Mouse (Mus musculus): Measurements from ENCODE around the gene Mastl. TPM values are rescaled to one million over a fixed set of nuclear protein-coding genes. Genes with fewer than 3 reads are reported as not detected.
A peak's percentile ranks its signal among the peaks of the same experiment; 100 is the strongest.

Mastl gene
- 0.98 and 1.4 TPM in 2 replicates for polyA plus RNA-seq (2015; fragmentation: Nextera tagmentation; extraction: Ambion mirVana)

DNA sequence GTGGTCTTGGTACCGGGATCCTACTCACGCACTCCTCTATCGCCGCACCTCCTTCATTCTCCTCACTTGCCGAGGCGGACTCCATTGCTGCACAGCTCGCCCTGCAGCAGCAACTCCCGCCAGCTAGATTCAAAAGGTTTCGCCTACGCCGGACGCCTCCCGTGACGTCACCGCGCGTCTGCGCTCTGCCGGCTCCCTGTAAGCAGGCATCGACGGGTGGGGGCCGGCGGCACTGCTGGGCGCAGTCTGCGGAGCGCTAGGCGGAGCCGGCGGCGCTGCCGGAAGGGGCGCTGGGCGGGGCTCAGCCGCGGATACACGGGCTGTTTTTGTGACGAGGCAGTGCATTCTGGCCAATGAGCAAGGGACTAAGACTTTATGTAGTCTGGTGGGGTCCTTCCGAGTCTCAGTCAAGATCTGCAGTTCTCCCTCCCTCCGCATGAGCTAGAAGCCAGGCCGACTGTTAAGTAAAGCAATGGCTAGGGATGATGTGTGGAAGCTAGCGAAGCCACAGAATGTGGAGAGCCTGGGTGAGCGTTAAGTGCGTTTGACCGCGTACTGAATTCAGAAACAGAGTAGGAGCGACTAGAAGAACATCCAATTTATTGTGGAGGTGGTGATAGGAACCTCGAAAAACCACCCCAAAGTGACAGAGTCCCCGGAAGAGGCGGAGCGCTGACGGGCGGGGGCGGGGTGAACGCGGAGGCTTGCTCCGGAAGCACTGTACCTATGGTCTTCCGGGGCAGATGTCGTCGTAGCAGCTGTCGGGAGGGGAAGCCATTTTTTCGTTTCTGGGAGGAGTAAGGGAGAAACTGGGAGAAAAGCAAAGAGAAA, at the start of gene Mastl, which contains the start of gene Yme1l1:
TSS of gene Mastl (minus strand) at position 248 of the 831 bp plus-strand sequence.
TSS of gene Yme1l1 (plus strand) at position 593 of the 831 bp plus-strand sequence.
- under 1% methylated on average over 61 of the region's 61 CpGs for WGBS

DNA sequence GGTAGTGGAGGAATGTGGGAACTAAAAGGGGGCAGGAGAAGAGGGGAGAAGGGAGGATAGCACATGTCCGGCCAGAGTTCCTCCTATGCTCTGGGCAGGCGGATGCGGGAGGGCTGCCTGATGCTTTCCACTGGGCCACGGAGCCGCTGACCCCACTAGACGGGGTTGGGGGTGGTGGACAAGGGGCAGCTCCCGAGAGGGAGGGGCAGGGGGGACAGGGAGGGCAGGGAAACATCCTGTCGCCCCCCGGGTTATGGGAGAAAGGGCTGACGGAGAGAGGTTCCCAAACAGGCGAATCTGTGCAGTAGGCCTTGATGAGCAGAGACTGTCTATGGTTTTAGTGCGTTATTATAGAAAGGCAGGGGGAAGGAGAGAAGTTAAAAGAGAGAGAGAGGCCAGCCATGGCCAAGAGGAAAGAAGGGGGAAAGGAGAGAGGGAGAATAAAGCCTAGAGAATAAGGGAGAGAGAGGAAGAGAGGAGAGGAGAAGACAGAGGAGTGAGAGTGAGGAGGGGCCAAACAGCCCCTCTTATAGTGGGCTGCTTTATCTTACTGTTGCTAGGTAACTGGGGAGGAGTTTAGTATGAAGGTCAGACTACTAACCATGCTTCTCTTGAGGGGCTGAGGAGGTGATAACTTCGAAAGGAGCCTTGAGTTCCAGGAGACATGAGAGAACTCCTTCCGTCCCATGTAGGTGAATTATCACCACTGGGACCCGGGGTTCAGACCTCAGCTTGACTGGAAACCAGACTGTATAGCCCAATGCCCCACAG, 47.3 kb upstream of the Mastl start:
- Histone ChIP-seq H3K9ac (replicated peaks; ENCODE audit: low read depth) (no peak overlapping the region), H3K36me3 (ENCODE audit: insufficient read depth, low read length) (0 out of 2 replicates have a peak, but pooled peaks cover 3% of the 10 kb centered on the region), H3K9me3 (ENCODE audit: low read length) (no peaks in the 10 kb centered on the region), H3K27ac (ENCODE audit: low read length) (no peak overlapping the region), H3K27me3 (replicated peaks; ENCODE audit: insufficient read depth, low read length) (no peaks in the 10 kb centered on the region), H3K4me3 (ENCODE audit: low read depth, low read length) (no peak overlapping the region), H3K4me2 (replicated peaks; ENCODE audit: low read depth, low read length) (no peak overlapping the region), H3K4me1 (ENCODE audit: insufficient read depth, low read depth, low read length) (no peaks in the 10 kb centered on the region)
- ATAC-seq (no peak), DNase-seq (ENCODE audit: low spot score) (no peak)
- 54% methylated on average over 15 of the region's 15 CpGs for WGBS
- TF ChIP-seq CTCF (IDR thresholded peaks at IDR 0.05) (no peak), EP300 (IDR thresholded peaks at IDR 0.05) (no peak)

More for the DNA sequence above, at the start of gene Mastl, which contains the start of gene Yme1l1:
- Histone ChIP-seq H3K9me3 (ENCODE audit: low read length) (no peaks in the 10 kb centered on the region), H3K4me2 (replicated peaks; ENCODE audit: low read depth, low read length) (peak within 1 kb of the TSS; percentile 90), H3K27me3 (replicated peaks; ENCODE audit: insufficient read depth, low read length) (no peaks in the 10 kb centered on the region), H3K36me3 (ENCODE audit: insufficient read depth, low read length) (no peaks in the 10 kb centered on the region), H3K27ac (ENCODE audit: low read length) (peak within 1 kb of the TSS; percentile 99), H3K9ac (replicated peaks; ENCODE audit: low read depth) (peak within 1 kb of the TSS; percentile 77), H3K4me1 (ENCODE audit: insufficient read depth, low read depth, low read length) (peaks cover 14% of the 10 kb centered on the region), H3K4me3 (ENCODE audit: low read depth, low read length) (peak within 1 kb of the TSS; percentile 78)
- DNase-seq (ENCODE audit: low spot score) (peak; percentile 99), ATAC-seq (peak; percentile 99)
- TF ChIP-seq EP300 (IDR thresholded peaks at IDR 0.05): 0 out of 2 replicates have a peak, but pooled peaks have one; percentile 54
- peak; percentile 55; the same call in 1 of the 2 replicates for TF ChIP-seq CTCF (IDR thresholded peaks at IDR 0.05)

GRCm38 (mm10) chr2:23201034-23201433, 45.2 kb upstream of the Mastl start:
- Histone ChIP-seq H3K4me1 (ENCODE audit: insufficient read depth, low read depth, low read length) (no peaks in the 10 kb centered on the region), H3K9me3 (ENCODE audit: low read length) (no peaks in the 10 kb centered on the region), H3K4me3 (ENCODE audit: low read depth, low read length) (no peak overlapping the region), H3K36me3 (ENCODE audit: insufficient read depth, low read length) (peaks cover 5% of the 10 kb centered on the region), H3K4me2 (replicated peaks; ENCODE audit: low read depth, low read length) (no peak overlapping the region), H3K27ac (ENCODE audit: low read length) (no peak overlapping the region), H3K9ac (replicated peaks; ENCODE audit: low read depth) (no peak overlapping the region), H3K27me3 (replicated peaks; ENCODE audit: insufficient read depth, low read length) (no peaks in the 10 kb centered on the region)
- DNase-seq (ENCODE audit: low spot score) (no peak), ATAC-seq (no peak)
- 53% methylated on average over 1 of the region's 1 CpGs for WGBS
- TF ChIP-seq CTCF (IDR thresholded peaks at IDR 0.05) (no peak), EP300 (IDR thresholded peaks at IDR 0.05) (no peak)

- no peak for TF ChIP-seq EP300 (IDR thresholded peaks at IDR 0.05)
- TF ChIP-seq CTCF (IDR thresholded peaks at IDR 0.05): no peak
- Histone ChIP-seq H3K27ac (ENCODE audit: low read length) (no peak overlapping the region), H3K4me2 (replicated peaks; ENCODE audit: low read depth, low read length) (no peak overlapping the region), H3K4me1 (ENCODE audit: insufficient read depth, low read depth, low read length) (no peaks in the 10 kb centered on the region), H3K27me3 (replicated peaks; ENCODE audit: insufficient read depth, low read length) (no peaks in the 10 kb centered on the region), H3K9ac (replicated peaks; ENCODE audit: low read depth) (no peak overlapping the region), H3K9me3 (ENCODE audit: low read length) (no peaks in the 10 kb centered on the region), H3K36me3 (ENCODE audit: insufficient read depth, low read length) (peaks cover 29% of the 10 kb centered on the region), H3K4me3 (ENCODE audit: low read depth, low read length) (no peak overlapping the region)
- 85% methylated on average over 1 of the region's 1 CpGs for WGBS
- ATAC-seq (no peak), DNase-seq (ENCODE audit: low spot score) (no peak)
Observed at GRCm38 (mm10) chr2:23194366-23194765, 38.5 kb upstream of the Mastl start.

GRCm38 (mm10) chr2:23172305-23172704, 16.5 kb upstream of the Mastl start:
- Histone ChIP-seq H3K9ac (replicated peaks; ENCODE audit: low read depth) (no peak overlapping the region), H3K4me2 (replicated peaks; ENCODE audit: low read depth, low read length) (no peak overlapping the region), H3K4me1 (ENCODE audit: insufficient read depth, low read depth, low read length) (no peaks in the 10 kb centered on the region), H3K27ac (ENCODE audit: low read length) (no peak overlapping the region), H3K9me3 (ENCODE audit: low read length) (no peaks in the 10 kb centered on the region), H3K27me3 (replicated peaks; ENCODE audit: insufficient read depth, low read length) (no peaks in the 10 kb centered on the region), H3K36me3 (ENCODE audit: insufficient read depth, low read length) (peaks cover 30% of the 10 kb centered on the region; the same call in 1 of the 2 replicates), H3K4me3 (ENCODE audit: low read depth, low read length) (no peak overlapping the region)
- TF ChIP-seq CTCF (IDR thresholded peaks at IDR 0.05) (no peak), EP300 (IDR thresholded peaks at IDR 0.05) (no peak)
- DNase-seq (ENCODE audit: low spot score): no peak
- 84% methylated on average over 3 of the region's 3 CpGs for WGBS
- ATAC-seq: no peak

DNA sequence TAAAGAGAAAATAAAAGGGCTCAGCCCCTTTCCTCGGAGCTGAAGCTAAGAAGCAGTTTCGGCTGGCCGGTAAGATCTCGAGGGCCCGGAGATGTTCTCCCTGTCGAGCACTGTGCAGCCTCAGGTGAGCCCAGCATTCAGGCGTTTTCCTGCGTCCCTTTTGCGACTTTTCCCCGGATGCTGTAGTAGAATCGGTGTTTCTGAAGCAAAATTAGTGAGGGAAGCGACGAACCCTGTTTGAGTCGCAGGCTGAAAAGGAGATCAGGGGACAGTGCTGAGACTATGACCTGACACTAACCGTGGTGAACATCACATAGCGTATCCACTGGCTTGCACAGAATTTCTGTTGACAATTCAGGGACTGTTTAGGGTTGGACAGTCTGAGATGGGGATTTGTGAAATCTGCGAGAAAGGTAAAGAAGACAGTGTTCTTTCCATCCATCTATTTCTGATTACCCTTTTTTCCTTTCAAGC, 821 bp upstream of the Mastl start:
- Histone ChIP-seq H3K4me2 (replicated peaks; ENCODE audit: low read depth, low read length) (peak overlapping the region; percentile 90), H3K27me3 (replicated peaks; ENCODE audit: insufficient read depth, low read length) (no peaks in the 10 kb centered on the region), H3K9ac (replicated peaks; ENCODE audit: low read depth) (peak overlapping the region; percentile 77), H3K36me3 (ENCODE audit: insufficient read depth, low read length) (no peaks in the 10 kb centered on the region), H3K4me3 (ENCODE audit: low read depth, low read length) (peak overlapping the region; percentile 78), H3K4me1 (ENCODE audit: insufficient read depth, low read depth, low read length) (peaks cover 14% of the 10 kb centered on the region), H3K9me3 (ENCODE audit: low read length) (no peaks in the 10 kb centered on the region), H3K27ac (ENCODE audit: low read length) (peak overlapping the region; percentile 99)
- ATAC-seq (no peak), DNase-seq (ENCODE audit: low spot score) (no peak)
- TF ChIP-seq CTCF (IDR thresholded peaks at IDR 0.05) (no peak), EP300 (IDR thresholded peaks at IDR 0.05) (peak; percentile 9; the same call in 1 of the 2 replicates)
- 0% methylated on average over 17 of the region's 17 CpGs for WGBS

Data from lung, postnatal 0 days (tissue).